Mouse (Mus musculus) sigmoid colon, adult 10 weeks (tissue): Measurements from ENCODE around the gene Sptbn2. TPM values are rescaled to one million over a fixed set of nuclear protein-coding genes. Genes with fewer than 3 reads are reported as not detected.

Experiments
- polyA plus RNA-seq: library from polyadenylated mRNA; stranded (reverse); fragments of 350-450 nt; fragmentation: Illumina TruSeq; extraction: RNeasy Lipid Tissue Mini Kit (QIAGEN cat#74804); gene quantifications from one replicate; pipeline ENCODE4 v1.2.3, GENCODE M21; 2014; ENCODE audit warnings: low read depth, low replicate concordance

Gene Sptbn2
- 0.35 TPM for polyA plus RNA-seq

DNA sequence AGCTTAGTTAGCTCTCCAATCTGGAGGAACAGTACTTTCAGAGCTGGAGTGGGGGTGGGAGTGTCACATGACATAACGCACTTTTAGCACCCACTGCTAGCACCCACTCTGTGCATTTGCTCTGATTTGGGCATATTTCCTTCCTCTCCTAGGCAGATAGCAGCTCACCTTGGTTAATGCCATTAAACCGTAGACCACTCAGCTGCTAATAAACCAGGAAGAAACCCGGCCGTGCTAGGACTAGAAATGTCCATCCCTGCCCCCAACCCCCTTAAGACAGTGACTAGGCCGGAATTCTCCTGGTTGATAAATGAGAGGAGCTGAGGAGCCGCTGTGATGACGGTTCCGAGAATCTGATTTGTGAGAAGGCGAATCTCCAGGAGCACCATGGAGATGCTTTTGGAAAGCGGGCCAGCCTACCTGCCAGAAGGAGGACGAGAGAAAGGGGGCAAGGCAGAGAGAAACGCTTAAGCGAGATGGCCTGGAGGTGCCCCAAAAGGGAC, at the start of gene Sptbn2:
Sptbn2 (plus strand) TSS at position 70 of the 503 bp plus-strand sequence.

GRCm38 (mm10) chr19:4698205-4698677, 12.7 kb upstream of the Sptbn2 start, which contains the start of gene Gm960:
Gm960 (minus strand) TSS chr19:4698668.

GRCm38 (mm10) chr19:4756193-4756911, 45.4 kb downstream of the Sptbn2 start, which contains the start of gene Rbm4b:
Rbm4b (plus strand) TSS chr19:4756497.

DNA sequence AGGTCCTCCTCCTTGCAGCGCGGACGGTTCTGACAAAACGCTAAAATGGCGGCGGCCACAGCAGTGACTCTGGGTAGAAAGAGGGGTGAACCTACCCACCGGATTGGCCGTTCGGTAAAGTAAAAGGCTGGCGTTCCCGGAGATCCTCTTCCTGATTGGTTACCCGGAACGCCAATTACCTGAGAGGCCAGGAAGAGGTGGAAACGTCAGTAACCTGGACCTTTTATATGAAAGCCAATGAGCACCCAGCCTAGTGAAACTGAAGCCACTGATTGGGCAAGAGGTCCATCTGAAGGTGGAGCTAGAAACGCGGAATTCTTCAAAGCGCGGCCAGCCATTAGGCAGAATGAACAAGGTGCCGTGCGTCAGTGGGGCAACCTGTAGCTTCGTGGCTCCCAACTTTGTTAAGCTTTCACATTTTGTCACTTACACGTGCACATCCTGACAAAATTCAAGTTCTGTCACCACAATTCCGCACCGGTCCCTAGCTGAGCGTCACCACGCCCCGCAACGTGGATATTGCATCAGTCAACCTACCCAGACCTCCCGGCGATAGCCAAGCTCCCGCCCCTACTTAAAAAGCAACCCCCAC, 83.0 kb downstream of the Sptbn2 start, which contains the start of gene Rbm4:
Rbm4 (minus strand) TSS at position 71 of the 592 bp plus-strand sequence.

Other genes with a start within 250 kb of the Sptbn2 start
- not detected for gene Syt12, start 233.7 kb upstream of the Sptbn2 start, polyA plus RNA-seq
- gene 2010003K11Rik, start 212.6 kb upstream of the Sptbn2 start, polyA plus RNA-seq = 7.6 TPM
- 0.50 TPM for gene Pcx, start 200.7 kb upstream of the Sptbn2 start, polyA plus RNA-seq
- not detected for gene Lrfn4, start 95.5 kb upstream of the Sptbn2 start, polyA plus RNA-seq
- gene Rce1, start 85.5 kb upstream of the Sptbn2 start, polyA plus RNA-seq = 5.1 TPM
- not detected for gene Gm960, start 12.5 kb upstream of the Sptbn2 start, polyA plus RNA-seq
- gene Rbm4b, start 45.3 kb downstream of the Sptbn2 start, polyA plus RNA-seq = 9.8 TPM
- gene Rbm4, start 82.7 kb downstream of the Sptbn2 start, polyA plus RNA-seq = 18.8 TPM
- 6.3 TPM for gene Gm21992, start 100.4 kb downstream of the Sptbn2 start, polyA plus RNA-seq
- 7.5 TPM for gene Rbm14, start 100.5 kb downstream of the Sptbn2 start, polyA plus RNA-seq
- 1.9 TPM for gene Ccs, start 128.2 kb downstream of the Sptbn2 start, polyA plus RNA-seq
- gene Ccdc87, start 128.2 kb downstream of the Sptbn2 start, polyA plus RNA-seq = 0.32 TPM
- 10.3 TPM for gene Ctsf, start 144.0 kb downstream of the Sptbn2 start, polyA plus RNA-seq
- gene Actn3, start 166.7 kb downstream of the Sptbn2 start, polyA plus RNA-seq = not detected
- gene Zdhhc24, start 167.5 kb downstream of the Sptbn2 start, polyA plus RNA-seq = 23.1 TPM
- gene Bbs1, start 195.5 kb downstream of the Sptbn2 start, polyA plus RNA-seq = 2.1 TPM
- gene Dpp3, start 217.1 kb downstream of the Sptbn2 start, polyA plus RNA-seq = 5.8 TPM
- 0.85 TPM for gene Peli3, start 232.0 kb downstream of the Sptbn2 start, polyA plus RNA-seq